Mouse (Mus musculus) thymus, adult 2 months (tissue): ENCODE data around the gene Atxn1l.

Experiments
- CTCF ChIP-seq: fragments of 200-500 bp; IDR thresholded peaks from 2 replicates; pipeline ENCODE4 v1.5.1; 2012; ENCODE audit warnings: mild to moderate bottlenecking, control low read depth, low read length, moderate library complexity, borderline replicate concordance; ENCODE audit not compliant: control insufficient read depth, poor library complexity, insufficient read depth; ENCODE audit errors: extremely low read depth
- POLR2A ChIP-seq: fragments of 200-500 bp; IDR thresholded peaks from 2 replicates; pipeline ENCODE4 v1.6.1; 2012; ENCODE audit warnings: mild to moderate bottlenecking, low read length, control low read depth, moderate library complexity; ENCODE audit not compliant: control insufficient read depth, poor library complexity, insufficient read depth; ENCODE audit errors: extremely low read depth

DNA sequence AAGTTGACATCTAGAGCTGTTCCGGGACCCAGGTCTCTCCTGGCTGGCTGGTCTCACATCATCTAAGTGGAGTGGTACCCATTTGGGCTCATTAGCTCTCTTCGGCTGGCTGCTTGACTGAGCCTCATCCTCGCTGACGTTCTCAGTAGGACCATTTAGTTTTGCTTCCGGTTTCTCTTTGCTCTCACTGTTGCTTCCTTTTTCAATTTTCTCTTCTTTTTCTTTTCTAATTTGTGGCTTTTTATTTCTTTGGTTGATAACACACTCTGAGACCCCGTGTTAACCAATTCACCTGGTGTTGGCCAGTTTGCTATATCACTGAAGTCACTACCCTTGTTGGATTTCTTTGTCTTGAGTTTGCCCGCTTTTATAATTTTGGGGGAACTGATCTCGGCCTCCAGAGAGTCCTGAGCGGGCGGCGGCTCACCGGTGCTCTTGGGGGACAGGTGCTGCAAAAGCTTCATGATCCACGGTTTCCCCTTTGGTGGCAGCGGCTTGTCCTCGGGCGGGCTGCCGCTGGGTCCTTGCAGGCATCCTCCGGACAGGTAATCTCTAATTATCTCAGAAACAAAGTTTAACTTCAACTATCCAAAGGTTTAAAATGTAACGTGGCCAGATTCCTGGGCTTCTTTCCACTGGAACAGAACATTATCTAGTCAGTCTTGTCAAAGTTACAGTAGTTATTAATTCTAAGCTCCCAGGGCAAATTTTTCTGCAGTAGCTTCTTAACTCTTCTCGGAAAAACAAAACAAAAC is 14.4 kb upstream of the Atxn1l start:
- TF ChIP-seq CTCF: no peak
- no peak for TF ChIP-seq POLR2A
